Mouse (Mus musculus) myocyte (in vitro differentiated cells): ENCODE data around the gene Amer2.

Source experiments
- CEBPB ChIP-seq: IDR thresholded peaks from 2 replicates; pipeline ENCODE4 v1.6.1; 2011; ENCODE audit warnings: mild to moderate bottlenecking, moderate library complexity; ENCODE audit not compliant: poor library complexity, insufficient read depth, severe bottlenecking
- E2F4 ChIP-seq: IDR thresholded peaks from one replicate; pipeline ENCODE4 v1.6.1; 2011; ENCODE audit warnings: mild to moderate bottlenecking, control low read depth, moderate library complexity; ENCODE audit not compliant: insufficient read depth
- MYOD1 ChIP-seq, 3 experiments: IDR thresholded peaks; one replicate each; pipeline ENCODE4 v1.6.1; 2011; ENCODE audit warnings: control low read depth in 2 of 3, low read depth in 2 of 3, mild to moderate bottlenecking in 2 of 3, moderate library complexity in 1 of 3; ENCODE audit not compliant: insufficient read length in 2 of 3, control insufficient read depth in 1 of 3
- MYOG ChIP-seq, 3 experiments: IDR thresholded peaks; one replicate each; pipeline ENCODE4 v1.6.1; 2011; ENCODE audit warnings: control low read depth in 2 of 3, low read depth in 2 of 3, mild to moderate bottlenecking in 2 of 3; ENCODE audit not compliant: insufficient read length in 2 of 3, control insufficient read depth in 1 of 3, insufficient read depth in 1 of 3
- POLR2A ChIP-seq: IDR thresholded peaks from one replicate; pipeline ENCODE4 v1.6.1; 2011; ENCODE audit warnings: low read depth, mild to moderate bottlenecking, control low read depth, moderate library complexity; ENCODE audit not compliant: insufficient read length
- REST ChIP-seq: IDR thresholded peaks from one replicate; pipeline ENCODE4 v1.6.1; 2011; ENCODE audit warnings: mild to moderate bottlenecking, control low read depth, moderate library complexity; ENCODE audit not compliant: insufficient read depth, insufficient read length
- TCF12 ChIP-seq: IDR thresholded peaks from one replicate; pipeline ENCODE4 v1.6.1; 2011; ENCODE audit warnings: mild to moderate bottlenecking, control low read depth; ENCODE audit not compliant: poor library complexity, insufficient read depth, severe bottlenecking
- TCF3 ChIP-seq: IDR thresholded peaks from one replicate; pipeline ENCODE4 v1.6.1; 2011; ENCODE audit warnings: low read depth, control low read depth; ENCODE audit not compliant: insufficient read length

DNA sequence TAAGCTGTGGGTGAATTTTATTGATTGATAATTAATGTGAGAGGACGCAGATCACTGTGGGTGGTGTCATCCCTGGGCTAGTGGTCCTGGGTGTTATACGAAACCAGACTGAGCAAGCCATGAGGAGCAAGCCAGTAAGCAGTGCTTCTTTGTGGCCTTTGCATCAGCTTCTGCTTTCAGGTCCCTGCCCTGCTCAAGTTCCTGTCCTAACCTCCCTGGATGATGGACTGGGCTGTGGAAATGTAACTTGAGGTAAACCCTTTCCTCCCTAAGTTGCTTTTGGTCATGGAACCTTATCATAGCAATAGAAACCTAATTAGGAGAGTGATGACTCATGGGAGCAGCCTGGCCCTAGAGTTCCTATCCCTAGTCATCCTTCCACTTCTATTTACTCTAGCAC, 59.1 kb downstream of the Amer2 start:
- TF ChIP-seq CEBPB, result no peak
- TF ChIP-seq MYOG (IDR thresholded peaks at IDR 0.05; ENCODE audit: control insufficient read depth in 1 of 3, insufficient read depth in 1 of 3, insufficient read length in 2 of 3, low read depth in 2 of 3), result no peak
- TF ChIP-seq TCF3, result no peak
- TF ChIP-seq REST, result no peak
- no peak for TF ChIP-seq POLR2A
- no peak for TF ChIP-seq TCF12
- TF ChIP-seq MYOD1 (IDR thresholded peaks at IDR 0.05; ENCODE audit: control insufficient read depth in 1 of 3, insufficient read length in 2 of 3, low read depth in 2 of 3), result no peak
- TF ChIP-seq E2F4, result no peak
